Mouse (Mus musculus): Measurements from ENCODE around the gene Gxylt2. TPM values are rescaled to one million over a fixed set of nuclear protein-coding genes. Genes with fewer than 3 reads are reported as not detected.

Gxylt2 gene
- total RNA-seq, 2 experiments from 2014 or later, result 1.2 to 1.6 TPM

DNA sequence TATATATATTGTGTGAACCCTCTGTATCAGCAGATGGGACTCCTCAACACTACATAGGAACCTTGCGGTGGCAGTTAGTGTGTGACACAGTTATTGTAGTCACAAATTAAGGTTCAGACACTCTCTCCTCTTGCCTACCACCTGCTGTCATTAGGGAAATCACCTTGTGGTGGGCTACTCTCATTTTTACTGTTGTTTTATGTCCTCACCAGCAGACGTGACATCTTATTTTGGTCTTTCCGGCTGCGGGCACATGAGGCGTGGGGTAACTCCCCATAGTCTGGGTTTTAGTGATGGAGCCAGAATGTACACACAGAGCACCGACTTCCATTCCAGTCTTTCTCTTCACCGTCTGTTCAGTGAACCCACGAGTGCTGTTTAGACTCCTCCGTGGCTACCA, 102.7 kb downstream of the Gxylt2 start:
- no peak for TF ChIP-seq CTCF (IDR thresholded peaks at IDR 0.05)
- Histone ChIP-seq H3K27ac (no peak overlapping the region), H3K4me3 (no peak overlapping the region)
- no peak for DNase-seq (ENCODE audit: extremely low spot score in 1 of 2, low spot score in 2 of 2)
- intact Hi-C loops (cut with DNase I), result no loop called here

DNA sequence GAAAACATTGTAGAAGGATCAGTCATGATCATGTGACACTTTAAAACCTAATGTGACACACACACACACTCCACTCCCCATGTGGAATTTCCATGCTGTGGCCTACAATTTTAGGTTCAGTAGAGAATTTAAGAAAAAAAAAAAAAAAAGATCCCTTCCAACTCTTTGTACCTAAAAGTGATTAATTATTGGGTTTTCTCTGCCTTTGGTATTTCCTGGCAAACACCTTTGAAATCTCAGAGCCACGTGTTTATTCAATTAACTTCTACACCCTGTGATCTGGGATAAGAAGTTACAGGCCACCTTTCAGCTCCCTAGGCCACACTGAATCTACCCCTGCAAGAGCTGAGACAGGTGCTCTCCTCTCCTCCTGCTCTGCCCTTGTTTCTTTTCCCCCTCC, 103.2 kb downstream of the Gxylt2 start:
- intact Hi-C loops (cut with DNase I), result no loop called here
- no peak for DNase-seq (ENCODE audit: extremely low spot score in 1 of 2, low spot score in 2 of 2)
- H3K4me3 ChIP-seq, result no peak overlapping the region
- H3K27ac ChIP-seq, result no peak overlapping the region
- TF ChIP-seq CTCF (IDR thresholded peaks at IDR 0.05), result no peak

DNA sequence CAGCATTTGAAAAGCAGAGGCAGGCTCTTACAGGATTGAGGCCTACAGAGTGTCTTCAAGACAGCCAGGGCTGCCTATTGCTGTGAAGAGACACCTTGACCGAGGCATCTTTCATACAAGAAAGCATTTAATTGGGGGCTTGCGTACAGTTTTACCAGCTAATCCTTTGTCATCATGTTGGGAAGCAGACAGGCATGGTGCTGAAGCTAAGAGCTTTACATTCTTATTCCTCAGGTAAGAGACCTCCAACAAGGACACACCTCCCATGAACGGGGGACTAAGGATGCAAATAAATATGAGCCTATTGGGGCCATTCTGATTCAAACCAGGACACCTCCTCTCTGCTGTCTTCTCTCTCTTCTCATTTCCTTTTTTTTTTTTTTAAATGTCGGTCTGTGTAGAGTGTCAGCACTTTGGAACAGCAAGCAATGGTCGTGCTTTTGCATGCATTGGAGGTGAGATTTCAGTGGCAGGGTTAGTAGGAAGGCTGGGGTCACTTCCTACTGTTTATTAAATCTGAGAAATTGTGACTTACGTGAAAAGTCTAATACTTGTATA, 103.8 kb downstream of the Gxylt2 start:
- H3K27ac ChIP-seq, result no peak overlapping the region
- H3K4me3 ChIP-seq, result no peak overlapping the region
- intact Hi-C loops (cut with DNase I), result no loop called here
- DNase-seq (ENCODE audit: extremely low spot score in 1 of 2, low spot score in 2 of 2), result no peak
- TF ChIP-seq CTCF (IDR thresholded peaks at IDR 0.05), result no peak

DNA sequence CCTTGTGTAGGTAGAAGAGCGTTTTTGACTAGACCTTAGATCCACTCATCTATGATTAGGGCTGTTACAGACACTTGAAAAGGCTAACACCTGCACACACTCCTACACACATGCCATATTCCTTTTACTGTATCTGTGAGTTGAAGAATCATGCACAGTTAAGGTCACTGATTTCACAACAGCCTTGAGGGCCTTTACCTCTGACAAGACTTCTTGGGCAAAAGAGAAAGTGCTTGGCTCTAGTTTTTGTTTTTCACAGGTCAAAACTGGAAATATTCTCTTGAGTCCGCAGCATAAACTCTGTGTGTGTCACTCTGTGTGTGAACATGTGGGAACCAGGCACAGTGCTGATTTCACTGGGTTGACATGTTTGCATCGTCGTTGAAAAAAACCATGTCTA, 105.6 kb downstream of the Gxylt2 start:
- Histone ChIP-seq H3K4me3 (no peak overlapping the region), H3K27ac (no peak overlapping the region)
- DNase-seq (ENCODE audit: extremely low spot score in 1 of 2, low spot score in 2 of 2), result no peak
- TF ChIP-seq CTCF (IDR thresholded peaks at IDR 0.05), result no peak
- intact Hi-C loops (cut with DNase I), result no loop called here

DNA sequence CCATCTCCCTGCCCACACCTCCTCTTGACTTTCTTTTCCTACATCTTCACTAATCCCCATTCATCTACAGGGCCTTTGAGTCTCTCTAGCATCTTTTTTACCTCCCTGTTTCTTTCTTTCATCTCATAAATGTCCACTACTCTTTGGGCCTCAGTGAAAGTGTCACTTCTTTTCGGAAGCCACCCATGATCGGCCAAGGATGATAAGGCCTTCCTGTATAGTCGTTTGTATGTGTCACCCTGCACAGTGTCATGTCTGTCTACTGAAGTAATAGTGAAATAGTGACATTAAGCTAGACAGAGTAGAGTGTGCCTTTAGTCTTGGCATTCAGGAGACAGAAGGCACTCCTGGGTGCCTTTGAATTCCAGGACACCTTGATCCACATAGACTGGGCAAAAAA, 107.2 kb downstream of the Gxylt2 start:
- Histone ChIP-seq H3K4me3 (no peak overlapping the region), H3K27ac (no peak overlapping the region)
- TF ChIP-seq CTCF (IDR thresholded peaks at IDR 0.05), result no peak
- intact Hi-C loops (cut with DNase I), result no loop called here
- no peak for DNase-seq (ENCODE audit: extremely low spot score in 1 of 2, low spot score in 2 of 2)

DNA sequence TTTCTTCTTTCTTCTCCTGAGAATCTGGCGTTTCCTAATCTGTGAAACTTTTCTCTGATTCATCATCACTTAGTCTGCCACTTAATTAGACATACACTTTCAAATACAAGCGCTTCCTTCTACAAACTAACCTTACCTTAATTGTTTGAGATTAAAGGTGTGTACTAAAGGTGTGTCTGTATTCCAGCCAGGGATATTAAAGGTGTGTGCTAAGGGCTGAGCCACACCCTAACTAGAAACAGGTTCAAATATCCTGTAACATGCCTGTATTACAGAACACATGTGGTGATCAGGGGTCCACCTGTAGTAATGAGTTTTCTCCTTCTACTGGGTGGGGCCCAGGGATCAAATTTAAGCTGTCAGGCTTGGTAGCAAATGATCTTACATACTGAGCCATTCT, 116.8 kb downstream of the Gxylt2 start:
- intact Hi-C loops (cut with DNase I), result no loop called here
- DNase-seq (ENCODE audit: extremely low spot score in 1 of 2, low spot score in 2 of 2), result no peak
- no peak for TF ChIP-seq CTCF (IDR thresholded peaks at IDR 0.05)
- Histone ChIP-seq H3K27ac (no peak overlapping the region), H3K4me3 (no peak overlapping the region)

DNA sequence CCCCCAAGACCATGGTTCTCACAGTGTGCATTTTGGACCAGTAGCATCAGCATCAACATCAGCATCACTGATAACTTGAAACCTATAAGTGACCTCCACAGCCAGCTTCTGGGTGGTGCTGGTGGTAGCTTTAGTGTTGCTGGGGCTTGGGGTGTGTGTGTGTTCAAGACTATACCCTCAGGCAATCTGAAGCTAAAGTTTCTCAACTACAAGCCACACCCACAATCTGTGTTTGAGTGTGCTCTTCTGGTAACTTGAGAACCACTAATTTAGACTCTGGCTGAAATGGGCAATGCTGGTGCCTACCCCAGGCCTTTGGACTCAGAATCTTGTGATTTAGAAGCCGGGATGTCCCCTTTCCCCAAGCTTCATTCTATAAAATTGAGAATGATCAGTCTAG, 118.8 kb downstream of the Gxylt2 start:
- Histone ChIP-seq H3K27ac (no peak overlapping the region), H3K4me3 (no peak overlapping the region)
- no peak for DNase-seq (ENCODE audit: extremely low spot score in 1 of 2, low spot score in 2 of 2)
- intact Hi-C loops (cut with DNase I), result no loop called here
- no peak for TF ChIP-seq CTCF (IDR thresholded peaks at IDR 0.05)

DNA sequence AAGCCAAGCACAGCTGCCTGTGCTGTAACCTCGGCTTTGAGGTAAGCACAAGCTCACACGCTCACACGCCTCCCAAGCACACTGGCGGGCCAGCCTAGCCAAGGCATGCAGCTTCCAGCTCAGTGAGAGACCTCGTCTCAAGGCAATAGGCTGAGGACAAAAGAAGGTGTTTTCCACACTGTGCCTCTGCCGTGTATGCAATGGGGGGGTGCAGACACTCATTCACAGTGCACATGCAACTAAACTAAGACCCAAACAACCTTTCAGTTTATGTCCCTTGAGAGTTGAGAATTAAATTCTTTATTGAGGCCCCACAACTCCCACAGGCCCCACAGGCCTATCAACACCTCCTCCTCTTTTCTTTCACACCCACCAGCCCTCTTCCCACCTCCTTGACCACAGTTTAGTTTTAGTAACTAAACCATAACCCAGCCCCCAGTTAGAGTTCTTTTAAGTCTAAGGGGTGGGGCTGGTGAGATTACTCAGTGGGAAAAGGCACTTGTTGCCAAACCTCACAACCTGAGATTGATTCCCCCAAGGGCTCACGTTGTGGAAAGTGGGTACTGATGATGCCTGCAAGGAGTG, 119.9 kb downstream of the Gxylt2 start:
- no peak overlapping the region for H3K4me3 ChIP-seq
- DNase-seq (ENCODE audit: extremely low spot score in 1 of 2, low spot score in 2 of 2), result no peak
- TF ChIP-seq CTCF (IDR thresholded peaks at IDR 0.05), result no peak
- intact Hi-C loops (cut with DNase I), result no loop called here
- H3K27ac ChIP-seq, result no peak overlapping the region

DNA sequence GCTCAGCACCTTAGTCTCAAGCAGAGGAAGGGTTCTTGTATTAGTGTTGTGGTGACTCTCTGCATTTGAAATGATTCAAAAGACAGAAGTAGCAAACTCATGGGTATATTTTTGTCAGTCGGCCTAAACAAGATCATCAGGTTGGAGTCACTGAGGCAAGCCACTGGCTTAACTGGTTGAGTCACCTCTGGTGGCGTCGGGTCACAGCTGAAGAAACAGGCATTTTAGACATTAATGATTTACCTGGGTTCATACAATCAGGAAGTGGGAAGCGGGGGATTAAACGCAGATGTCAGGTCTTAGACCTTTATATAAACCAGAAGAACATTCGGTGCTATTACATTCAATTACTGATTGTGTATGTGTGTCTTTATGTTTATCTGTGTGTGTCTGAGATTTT, 121.5 kb downstream of the Gxylt2 start:
- Histone ChIP-seq H3K4me3 (no peak overlapping the region), H3K27ac (no peak overlapping the region)
- TF ChIP-seq CTCF (IDR thresholded peaks at IDR 0.05), result no peak
- intact Hi-C loops (cut with DNase I), result no loop called here
- DNase-seq (ENCODE audit: extremely low spot score in 1 of 2, low spot score in 2 of 2), result no peak

DNA sequence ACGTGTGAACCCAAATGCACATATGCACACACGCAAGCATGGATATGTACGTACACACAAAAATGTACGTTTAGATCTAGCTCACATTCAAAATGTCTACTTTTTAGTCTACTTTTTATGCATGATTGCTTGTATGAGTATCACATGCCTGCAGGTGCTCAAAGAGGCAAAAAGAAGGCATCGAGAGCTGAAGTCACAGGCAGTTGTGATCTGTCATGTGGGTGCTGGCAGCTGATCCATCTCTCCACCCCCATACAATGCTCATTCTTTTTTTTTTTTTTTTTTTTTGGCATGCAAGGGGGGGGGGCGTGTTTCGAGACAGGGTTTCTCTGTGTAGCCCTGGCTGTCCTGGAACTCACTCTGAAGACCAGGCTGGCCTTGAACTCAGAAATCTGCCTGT, 124.0 kb downstream of the Gxylt2 start:
- H3K27ac ChIP-seq, result no peak overlapping the region
- TF ChIP-seq CTCF (IDR thresholded peaks at IDR 0.05), result no peak
- intact Hi-C loops (cut with DNase I), result no loop called here

DNA sequence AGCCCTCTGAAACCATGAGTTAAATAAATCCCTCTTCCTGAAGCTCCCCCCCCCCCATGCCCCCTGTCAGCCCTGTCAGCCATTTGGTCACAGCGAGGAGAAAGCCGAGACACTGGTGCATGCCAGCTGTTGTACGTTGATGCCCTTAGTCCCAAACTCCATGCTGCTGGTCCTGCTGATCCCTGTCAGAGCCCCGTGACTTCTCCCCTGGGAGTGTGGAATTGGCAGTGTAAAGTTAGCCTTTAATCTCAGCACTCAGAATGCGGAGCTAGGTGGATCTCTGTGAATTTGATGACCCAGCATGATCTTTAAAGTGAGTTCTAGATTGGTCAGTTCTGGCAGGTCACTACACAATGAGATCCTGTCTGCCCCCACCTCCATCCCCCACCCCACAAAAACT, 125.2 kb downstream of the Gxylt2 start:
- DNase-seq (ENCODE audit: extremely low spot score in 1 of 2, low spot score in 2 of 2), result no peak
- Histone ChIP-seq H3K4me3 (no peak overlapping the region), H3K27ac (no peak overlapping the region)
- TF ChIP-seq CTCF (IDR thresholded peaks at IDR 0.05), result no peak
- intact Hi-C loops (cut with DNase I), result loop anchor here (5.0 to 10.0 kb wide), 3 partner anchors 97 to 1137 kb away; partner anchors contain the start of genes Gpr27 and Gxylt2

More for the DNA sequence above, 124.0 kb downstream of the Gxylt2 start:
- H3K4me3 ChIP-seq, result no peak overlapping the region
- no peak for DNase-seq (ENCODE audit: extremely low spot score in 1 of 2, low spot score in 2 of 2)

DNA sequence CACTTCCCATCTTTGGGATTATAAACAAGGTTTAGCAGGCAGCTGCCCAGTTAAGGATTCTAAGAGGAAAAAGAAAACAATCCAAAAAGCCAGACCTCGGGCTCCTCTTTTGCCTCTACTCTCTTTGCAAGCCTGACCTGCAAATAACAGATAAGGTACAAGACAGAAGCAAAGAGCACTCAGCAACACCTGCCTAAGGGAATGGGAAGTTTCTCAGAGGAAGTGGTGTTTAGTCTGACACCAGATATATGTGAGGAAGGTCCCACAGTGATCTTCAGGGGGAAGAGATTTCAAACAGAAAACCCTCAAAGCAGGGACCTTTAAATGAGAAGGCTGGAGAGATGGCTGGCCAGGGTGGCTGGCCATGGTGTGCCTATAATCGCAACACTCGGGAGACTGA, 126.7 kb downstream of the Gxylt2 start:
- DNase-seq (ENCODE audit: extremely low spot score in 1 of 2, low spot score in 2 of 2), result no peak
- Histone ChIP-seq H3K27ac (no peak overlapping the region), H3K4me3 (no peak overlapping the region)
- no peak for TF ChIP-seq CTCF (IDR thresholded peaks at IDR 0.05)
- intact Hi-C loops (cut with DNase I), result loop anchor here (5.0 to 10.0 kb wide), 3 partner anchors 99 to 1139 kb away; partner anchors contain the start of genes Gpr27 and Gxylt2

DNA sequence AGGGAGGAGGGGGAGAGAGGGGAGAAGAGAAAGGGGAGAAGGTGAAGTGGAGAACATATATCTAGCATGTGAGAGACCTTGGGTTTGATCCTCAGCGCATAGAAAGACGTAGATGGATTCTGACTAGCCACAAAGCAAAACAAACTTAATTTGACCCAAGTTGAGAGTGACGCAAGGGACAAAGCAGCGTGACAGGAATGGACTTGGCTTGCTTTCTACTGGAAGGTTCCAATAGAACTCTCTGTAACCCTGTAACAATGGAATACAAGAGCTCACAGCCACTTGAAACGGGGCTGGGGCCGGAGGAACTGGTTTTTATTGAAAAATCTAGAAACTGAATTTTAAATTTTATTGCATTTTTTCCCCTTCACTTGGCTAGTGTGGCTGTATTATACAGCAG, 127.2 kb downstream of the Gxylt2 start:
- TF ChIP-seq CTCF (IDR thresholded peaks at IDR 0.05), result no peak
- DNase-seq (ENCODE audit: extremely low spot score in 1 of 2, low spot score in 2 of 2), result no peak
- Histone ChIP-seq H3K4me3 (no peak overlapping the region), H3K27ac (no peak overlapping the region)
- intact Hi-C loops (cut with DNase I), result loop anchor here (2.0 to 10.0 kb wide), 4 partner anchors 99 to 1139 kb away; partner anchors contain the start of genes Gpr27, Gxylt2 and Shq1
